Mouse (Mus musculus): ENCODE measurements around the gene Lrp10.

DNA sequence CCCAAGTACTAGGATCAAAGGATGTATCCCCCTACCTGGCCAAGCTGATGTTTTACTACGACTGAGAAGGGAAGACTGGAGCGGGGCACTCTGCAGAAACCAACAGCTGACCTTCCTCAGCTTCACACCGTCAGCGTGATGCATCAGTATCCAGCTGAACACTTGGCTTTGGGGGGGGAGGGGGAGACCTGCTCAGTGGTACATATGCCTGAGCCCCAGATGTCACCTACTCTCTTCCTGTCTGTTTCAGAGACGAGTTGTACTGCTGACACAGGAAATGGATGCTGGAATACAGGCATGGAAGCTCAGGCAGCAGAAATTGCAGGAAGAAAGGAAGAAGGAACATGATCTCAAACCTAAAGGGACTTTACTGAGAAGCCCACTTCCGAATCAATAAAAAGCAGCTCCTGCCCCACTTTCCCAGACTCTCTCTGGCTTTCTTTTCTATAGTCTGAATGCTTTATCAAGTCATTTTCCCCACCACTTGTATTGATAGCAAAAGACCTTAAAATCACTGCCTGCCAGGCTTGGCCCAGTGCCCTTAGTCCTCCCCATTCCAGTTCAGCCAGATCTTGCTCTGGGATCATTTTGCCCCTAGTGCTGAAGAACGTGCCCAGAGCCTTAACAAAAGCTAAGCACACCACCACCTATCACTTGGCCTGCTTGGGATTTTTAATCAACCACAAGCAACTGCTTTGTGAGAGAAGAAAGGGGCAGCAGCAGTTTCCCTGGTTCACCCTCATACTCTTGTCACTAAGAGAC is 34.4 kb upstream of the Lrp10 start:
- TF ChIP-seq CTCF (IDR thresholded peaks at IDR 0.05; ENCODE audit: low read depth) (no peak), EP300 (IDR thresholded peaks at IDR 0.05; ENCODE audit: low read depth) (no peak)

Measured in liver, postnatal 0 days (tissue).